Mouse (Mus musculus) forebrain, embryonic 12.5 days (tissue): ENCODE measurements at regions not wholly inside any gene's neighbourhood (a gene's known extent, or its start where the extent isn't known, plus 50 kb on each side); places are given as distances from the start of the nearest gene placed in this dataset.
A peak's percentile ranks its signal among the peaks of the same experiment; 100 is the strongest.

Source experiments
- ATAC-seq: fragments of 200-750 bp; cut with Nextera tagmentation; 2 replicates; pipeline ENCODE4 v1.8.0; 2017; ENCODE audit warnings: moderate TSS enrichment; ENCODE audit not compliant: low FRiP score
- H3K27ac ChIP-seq: fragments of 300-500 bp; sonication (generic); 2 replicates; pipeline ENCODE4 v1.5.1; 2016; ENCODE audit warnings: mild to moderate bottlenecking
- H3K27me3 ChIP-seq: fragments of 300-500 bp; sonication (generic); 2 replicates; pipeline ENCODE4 v1.6.1; 2016; ENCODE audit warnings: mild to moderate bottlenecking
- H3K36me3 ChIP-seq: fragments of 300-500 bp; sonication (generic); replicated peaks from 2 replicates; pipeline ENCODE4 v1.6.1; 2016; ENCODE audit warnings: mild to moderate bottlenecking
- H3K4me1 ChIP-seq: fragments of 300-500 bp; sonication (generic); 2 replicates; pipeline ENCODE4 v1.6.1; 2016
- H3K4me2 ChIP-seq: fragments of 300-500 bp; sonication (generic); 2 replicates; pipeline ENCODE4 v1.6.1; 2016; ENCODE audit warnings: mild to moderate bottlenecking, moderate library complexity
- H3K4me3 ChIP-seq: fragments of 300-500 bp; sonication (generic); replicated peaks from 2 replicates; pipeline ENCODE4 v1.5.1; 2016; ENCODE audit warnings: mild to moderate bottlenecking
- H3K9ac ChIP-seq: fragments of 300-500 bp; sonication (generic); 2 replicates; pipeline ENCODE4 v1.6.1; 2016; ENCODE audit warnings: mild to moderate bottlenecking
- H3K9me3 ChIP-seq: fragments of 300-500 bp; sonication (generic); 2 replicates; pipeline ENCODE4 v1.6.1; 2016
- WGBS: fragments of 180-500 bp; shearing (Covaris S2); methylation state at CpG from one replicate; pipeline ENCODE4 v1.1.7; 2016; 5-methylcytosine and 5-hydroxymethylcytosine counted together

DNA sequence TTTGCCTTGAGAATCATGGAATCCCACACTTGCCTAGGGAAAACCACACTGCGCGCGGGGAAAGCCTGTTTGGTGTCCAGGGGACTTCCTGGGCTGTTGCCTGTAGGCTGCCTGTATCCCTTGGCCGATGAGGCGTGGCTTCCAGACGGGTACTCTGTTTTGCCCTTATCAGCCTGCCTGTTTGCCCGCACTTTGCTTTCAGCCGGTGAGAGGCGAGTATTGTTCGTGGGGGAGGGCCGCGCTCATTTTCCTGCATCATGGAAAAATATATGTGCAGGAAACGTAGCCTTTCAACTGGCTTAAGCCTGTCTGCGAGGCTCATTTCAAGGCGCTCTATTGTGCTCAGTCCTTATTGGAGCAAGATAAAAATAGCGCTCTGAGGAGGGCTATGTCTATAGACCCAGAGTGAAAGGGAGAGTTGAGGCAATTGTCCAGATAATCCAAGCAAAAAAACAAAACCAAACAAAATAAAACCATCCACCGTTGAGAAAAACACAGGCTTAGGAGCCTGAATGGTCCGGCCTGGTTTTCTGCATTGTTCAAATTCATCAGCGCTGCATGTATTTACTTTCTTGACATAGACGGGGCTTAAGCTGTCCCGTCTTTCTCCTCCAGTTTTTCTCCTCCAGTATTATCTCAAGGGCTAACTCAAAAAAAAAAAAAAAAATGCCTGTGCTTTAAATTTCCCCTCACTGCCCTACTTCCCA, 67.9 kb downstream of the Klf5 start:
- H3K9me3 ChIP-seq = no peaks in the 10 kb centered on the region
- peak; percentile 93 for ATAC-seq
- peak overlapping the region; percentile 13 for H3K9ac ChIP-seq
- H3K4me1 ChIP-seq = peaks cover 18% of the 10 kb centered on the region
- peak overlapping the region; percentile 26 for H3K4me3 ChIP-seq
- no peaks in the 10 kb centered on the region for H3K36me3 ChIP-seq
- H3K27ac ChIP-seq = 0 out of 2 replicates have a peak overlapping the region, but pooled peaks have one; percentile 50
- H3K4me2 ChIP-seq = peak overlapping the region; percentile 49
- 15% methylated on average over 21 of the region's 21 CpGs for WGBS
- H3K27me3 ChIP-seq = peaks cover 8% of the 10 kb centered on the region; the same call in 1 of the 2 replicates

DNA sequence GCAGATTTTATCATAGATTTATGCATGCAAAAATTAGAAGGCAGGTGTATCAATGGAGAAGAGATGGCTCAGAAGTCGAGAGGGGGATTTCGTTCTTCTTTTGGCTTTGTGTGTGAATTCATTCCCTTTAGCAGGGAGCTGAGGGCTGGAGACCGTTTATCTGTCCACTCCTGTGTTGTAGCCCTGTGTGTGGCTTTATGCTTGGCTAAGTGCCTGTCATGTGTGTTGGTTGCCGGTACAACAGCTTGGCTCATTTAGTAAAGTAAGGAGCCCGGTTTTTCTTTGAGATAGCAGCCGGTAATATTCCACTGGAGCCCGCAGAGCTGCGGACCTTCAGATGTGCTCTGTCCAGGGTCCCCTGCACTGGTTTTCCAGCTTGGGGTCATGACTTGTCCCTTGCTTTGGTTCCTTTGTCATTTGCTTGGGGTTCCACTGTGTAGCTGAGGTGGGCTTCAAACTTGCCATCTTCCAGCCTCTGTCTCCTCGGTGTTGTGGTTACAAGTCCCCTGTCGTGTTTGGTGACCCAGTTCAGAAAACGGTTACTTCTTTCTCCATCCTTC, 68.6 kb downstream of the Klf5 start:
- no peaks in the 10 kb centered on the region for H3K9me3 ChIP-seq
- H3K36me3 ChIP-seq = no peaks in the 10 kb centered on the region
- peak overlapping the region; percentile 13; the same call in 1 of the 2 replicates for H3K9ac ChIP-seq
- no peak overlapping the region for H3K4me3 ChIP-seq
- WGBS = 44% methylated on average over 11 of the region's 11 CpGs
- H3K4me2 ChIP-seq = peak overlapping the region; percentile 49
- ATAC-seq = 0 out of 2 replicates have a peak, but pooled peaks have one; percentile 36
- peaks cover 18% of the 10 kb centered on the region for H3K4me1 ChIP-seq
- H3K27me3 ChIP-seq = peaks cover 8% of the 10 kb centered on the region; the same call in 1 of the 2 replicates
- peak overlapping the region; percentile 37 for H3K27ac ChIP-seq

DNA sequence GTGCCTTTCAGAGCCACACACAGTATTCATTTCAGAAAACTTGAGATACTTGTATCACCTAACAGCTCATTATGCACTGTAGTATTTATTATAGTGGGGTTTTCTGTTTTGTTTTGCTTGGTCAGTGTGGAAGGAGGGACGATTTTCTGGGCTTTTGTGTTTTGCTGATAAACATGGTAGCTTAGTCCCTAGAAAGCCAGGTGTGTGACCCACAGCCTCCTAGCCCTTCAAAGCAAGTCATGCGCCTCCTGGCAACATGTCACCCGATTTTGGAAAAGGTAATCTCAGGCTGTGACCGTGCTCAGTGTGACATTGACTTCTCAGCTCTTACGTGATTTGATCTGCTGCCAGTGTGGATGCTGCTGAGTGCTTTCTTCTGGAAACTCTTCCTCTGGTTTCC, 70.9 kb downstream of the Klf5 start:
- no peaks in the 10 kb centered on the region for H3K9me3 ChIP-seq
- H3K4me3 ChIP-seq = no peak overlapping the region
- ATAC-seq = no peak
- H3K36me3 ChIP-seq = no peaks in the 10 kb centered on the region
- WGBS = 86% methylated on average over 5 of the region's 5 CpGs
- no peak overlapping the region for H3K4me2 ChIP-seq
- H3K9ac ChIP-seq = no peak overlapping the region
- peaks cover 18% of the 10 kb centered on the region for H3K4me1 ChIP-seq
- no peak overlapping the region for H3K27ac ChIP-seq
- H3K27me3 ChIP-seq = peaks cover 8% of the 10 kb centered on the region; the same call in 1 of the 2 replicates

DNA sequence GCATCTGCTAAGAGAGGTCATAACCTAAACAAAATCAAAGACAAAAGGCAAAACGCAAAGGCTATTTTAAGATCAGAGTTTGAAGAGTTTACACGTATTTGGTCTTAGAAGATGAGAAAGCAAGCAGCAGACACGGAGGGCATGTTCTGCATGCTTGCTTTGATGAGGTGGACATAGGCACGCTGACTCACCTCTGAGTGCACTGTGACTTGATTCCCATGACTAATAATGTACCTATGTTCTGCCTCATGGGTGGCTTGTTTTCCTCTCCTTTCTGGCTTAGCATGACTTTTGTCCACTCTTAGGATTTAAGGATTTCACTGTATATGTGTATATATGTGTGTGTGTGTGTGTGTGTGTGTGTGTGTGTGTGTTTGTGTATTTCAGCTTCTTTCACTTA, 75.2 kb downstream of the Klf5 start:
- Histone ChIP-seq H3K36me3 (no peaks in the 10 kb centered on the region), H3K27ac (no peak overlapping the region), H3K4me3 (no peak overlapping the region), H3K9ac (no peak overlapping the region), H3K4me1 (no peaks in the 10 kb centered on the region), H3K9me3 (no peaks in the 10 kb centered on the region), H3K4me2 (no peak overlapping the region), H3K27me3 (0 out of 2 replicates have a peak, but pooled peaks cover 6% of the 10 kb centered on the region)
- ATAC-seq = no peak
- 86% methylated on average over 4 of the region's 4 CpGs for WGBS

DNA sequence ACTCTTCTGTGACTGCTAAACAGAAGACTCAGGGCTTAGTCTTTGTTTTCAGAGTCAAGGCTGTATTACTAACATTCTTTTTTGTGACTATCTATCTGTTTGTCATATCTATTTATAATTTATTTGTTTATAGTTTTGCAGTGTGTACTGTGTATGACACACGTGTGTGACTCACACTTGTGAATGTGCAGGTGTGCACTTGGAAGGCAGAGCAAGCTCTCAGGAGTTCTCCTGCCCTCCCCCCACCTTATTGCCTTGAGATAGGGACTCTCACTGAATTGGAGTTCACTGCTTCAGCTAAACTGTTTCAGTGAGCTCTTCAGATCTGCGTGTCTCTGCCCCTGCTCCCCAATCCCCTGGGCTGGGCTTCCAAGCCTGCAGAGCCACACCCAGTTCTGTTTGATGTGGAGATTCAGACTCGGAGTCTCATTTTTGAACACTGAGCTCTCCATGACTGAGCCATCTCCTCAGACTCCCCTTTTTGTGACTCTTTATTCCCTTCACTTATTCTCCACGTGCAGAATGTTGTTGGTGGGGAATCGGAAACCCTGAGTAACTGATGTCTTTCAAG, 76.6 kb downstream of the Klf5 start:
- Histone ChIP-seq H3K4me1 (no peaks in the 10 kb centered on the region), H3K4me3 (no peak overlapping the region), H3K4me2 (no peak overlapping the region), H3K36me3 (no peaks in the 10 kb centered on the region), H3K9ac (no peak overlapping the region), H3K9me3 (no peaks in the 10 kb centered on the region), H3K27me3 (0 out of 2 replicates have a peak, but pooled peaks cover 2% of the 10 kb centered on the region), H3K27ac (no peak overlapping the region)
- ATAC-seq = no peak
- WGBS = 68% methylated on average over 5 of the region's 5 CpGs

DNA sequence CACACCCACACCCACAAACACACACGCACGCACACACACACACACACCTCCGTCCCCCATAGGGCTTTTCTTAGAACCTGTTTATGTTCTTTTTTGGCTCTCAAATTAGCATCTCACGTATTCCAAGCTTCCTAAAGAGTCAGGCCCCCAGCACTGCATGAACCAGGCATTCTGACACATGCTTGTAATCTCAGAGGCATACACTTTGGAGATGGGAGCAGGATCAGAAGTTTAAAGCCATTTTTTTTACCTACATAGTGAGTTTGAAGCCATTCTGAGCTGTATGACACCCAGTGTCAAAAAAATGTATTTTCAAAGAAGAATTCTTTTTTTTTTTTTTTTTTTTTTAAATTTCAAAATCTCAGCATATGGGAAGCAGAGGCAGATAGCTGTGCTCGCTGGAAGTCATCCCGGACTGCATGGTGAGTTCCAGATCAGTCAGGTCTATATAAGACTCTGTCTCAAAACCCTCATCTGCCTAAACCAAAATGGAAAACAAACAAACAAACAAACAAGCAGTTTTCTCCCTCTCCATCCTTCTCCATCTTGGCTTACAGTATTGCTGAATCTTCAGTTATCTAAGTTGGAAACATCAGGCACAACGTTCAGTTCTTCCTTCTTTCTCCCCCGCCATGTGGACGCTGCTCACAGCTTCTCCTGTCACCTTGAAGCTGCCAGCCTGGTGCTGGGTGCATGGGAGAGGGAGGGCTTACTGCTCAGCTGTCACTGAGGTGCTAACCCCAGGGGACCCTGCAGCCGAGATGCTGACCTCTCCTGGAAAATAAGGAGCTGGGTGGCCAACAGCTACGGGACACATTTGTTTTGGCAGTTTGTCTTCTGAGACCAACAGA, 78.4 kb downstream of the Klf5 start:
- H3K9me3 ChIP-seq = no peaks in the 10 kb centered on the region
- no peaks in the 10 kb centered on the region for H3K36me3 ChIP-seq
- no peak overlapping the region for H3K4me2 ChIP-seq
- no peak overlapping the region for H3K9ac ChIP-seq
- WGBS = 83% methylated on average over 11 of the region's 11 CpGs
- H3K4me1 ChIP-seq = no peaks in the 10 kb centered on the region
- no peak for ATAC-seq
- no peak overlapping the region for H3K4me3 ChIP-seq
- 0 out of 2 replicates have a peak, but pooled peaks cover 2% of the 10 kb centered on the region for H3K27me3 ChIP-seq
- no peak overlapping the region for H3K27ac ChIP-seq

DNA sequence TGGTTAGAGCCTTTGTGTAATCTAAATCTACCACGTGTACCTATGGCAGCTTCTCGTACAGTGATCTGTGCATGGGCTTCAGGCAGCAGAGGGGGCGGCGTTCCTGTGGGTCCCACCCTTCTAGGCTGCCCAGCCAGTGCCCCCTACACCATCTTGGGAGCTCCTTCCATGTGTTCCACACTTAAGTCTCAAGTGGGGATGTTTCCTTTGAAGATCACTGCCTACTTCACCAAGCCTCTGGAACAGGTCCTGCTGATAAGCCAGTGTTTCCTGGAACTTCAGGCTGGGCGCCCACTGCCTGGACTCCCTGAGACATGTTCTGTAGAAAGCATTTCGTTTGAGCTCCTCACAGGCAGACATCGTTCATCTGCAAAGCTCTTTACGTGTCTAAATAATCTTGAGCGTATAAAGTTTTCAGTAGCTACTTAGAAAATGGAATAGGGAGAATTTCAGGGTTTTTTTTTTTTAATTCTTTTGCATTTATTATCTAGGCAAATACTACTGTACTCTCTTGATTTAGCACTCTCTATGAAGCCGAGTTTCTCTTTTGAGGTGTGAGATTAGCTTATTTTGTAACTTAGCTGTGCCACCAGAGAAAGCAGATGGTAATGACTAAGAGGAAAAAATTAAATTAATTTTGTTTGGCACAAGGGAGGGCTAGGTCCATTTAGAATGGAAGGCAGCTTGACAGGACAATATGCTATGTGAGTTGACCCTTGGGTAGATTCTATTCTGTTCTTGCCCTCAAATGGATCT, 82.9 kb downstream of the Klf5 start:
- H3K27ac ChIP-seq = no peak overlapping the region
- H3K4me2 ChIP-seq = no peak overlapping the region
- ATAC-seq = no peak
- H3K36me3 ChIP-seq = no peaks in the 10 kb centered on the region
- H3K4me1 ChIP-seq = no peaks in the 10 kb centered on the region
- H3K27me3 ChIP-seq = no peaks in the 10 kb centered on the region
- no peaks in the 10 kb centered on the region for H3K9me3 ChIP-seq
- H3K9ac ChIP-seq = no peak overlapping the region
- whole genome bisulfite sequencing = 92% methylated on average over 10 of the region's 10 CpGs
- H3K4me3 ChIP-seq = no peak overlapping the region

DNA sequence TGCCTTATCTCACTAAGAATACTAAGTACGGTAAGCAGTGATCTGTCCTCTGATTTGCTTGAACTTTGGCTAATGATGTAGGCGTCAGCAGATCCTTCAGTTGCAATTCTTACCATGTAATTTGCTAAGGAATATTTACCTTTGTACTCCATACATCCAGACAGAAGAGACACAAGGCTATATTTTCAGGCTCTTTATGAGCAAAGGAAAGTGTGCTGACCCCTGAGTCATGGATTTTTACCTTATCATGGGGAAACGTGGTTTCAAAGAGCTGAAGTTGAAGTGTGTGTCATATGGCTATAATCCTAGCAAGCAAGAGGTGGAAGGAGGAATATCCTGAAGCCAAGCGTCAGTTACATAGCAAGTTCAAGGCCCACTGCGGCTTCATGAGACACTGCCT, 83.6 kb downstream of the Klf5 start:
- Histone ChIP-seq H3K9ac (no peak overlapping the region), H3K4me1 (no peaks in the 10 kb centered on the region)
- ATAC-seq = no peak

DNA sequence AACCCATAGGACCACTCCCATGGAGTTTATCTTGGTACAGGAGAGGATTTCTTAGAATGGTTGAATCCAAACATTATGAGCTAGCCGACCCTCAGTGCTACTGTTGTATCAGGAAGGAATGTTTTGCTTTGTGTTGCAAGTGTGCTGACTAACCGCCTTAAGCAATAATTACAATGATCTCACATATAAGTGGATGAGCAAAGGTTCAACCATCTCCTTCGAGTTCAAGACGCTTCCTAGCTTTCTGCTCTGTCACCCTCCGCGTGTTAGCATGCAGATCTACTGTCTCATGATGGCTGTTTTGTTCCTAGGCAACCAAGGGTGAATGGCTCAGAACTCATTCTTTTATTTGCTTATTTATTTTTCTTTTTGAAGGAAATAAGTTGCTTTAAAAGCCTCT, 84.7 kb downstream of the Klf5 start:
- Histone ChIP-seq H3K4me3 (no peak overlapping the region), H3K9me3 (no peaks in the 10 kb centered on the region), H3K4me1 (no peaks in the 10 kb centered on the region), H3K27ac (no peak overlapping the region), H3K36me3 (no peaks in the 10 kb centered on the region), H3K4me2 (no peak overlapping the region), H3K9ac (no peak overlapping the region), H3K27me3 (no peaks in the 10 kb centered on the region)
- no peak for ATAC-seq
- 93% methylated on average over 6 of the region's 6 CpGs for WGBS

More for the DNA sequence above, 83.6 kb downstream of the Klf5 start:
- no peaks in the 10 kb centered on the region for H3K27me3 ChIP-seq
- no peaks in the 10 kb centered on the region for H3K36me3 ChIP-seq
- no peak overlapping the region for H3K27ac ChIP-seq
- no peak overlapping the region for H3K4me3 ChIP-seq
- 92% methylated on average over 5 of the region's 5 CpGs for WGBS
- no peak overlapping the region for H3K4me2 ChIP-seq
- no peaks in the 10 kb centered on the region for H3K9me3 ChIP-seq

DNA sequence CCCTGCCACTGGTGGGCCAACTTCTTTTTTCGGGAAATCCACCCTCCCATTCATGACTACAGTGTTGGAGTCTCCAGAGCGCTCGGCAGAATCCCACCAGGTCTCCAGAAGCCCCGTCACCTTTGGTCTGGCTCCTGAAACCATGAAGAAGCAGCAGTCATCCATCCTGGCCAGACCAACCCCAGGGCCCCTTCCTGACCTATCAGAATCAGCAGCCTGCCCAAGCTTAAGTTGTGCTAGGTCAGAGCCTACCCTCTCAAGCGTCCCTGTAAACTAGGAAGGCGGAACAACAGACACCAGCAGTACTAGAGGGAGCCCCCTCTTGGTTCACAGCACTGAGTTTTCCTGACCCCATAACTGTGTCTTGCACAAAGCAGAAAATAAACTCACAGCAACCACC, 89.1 kb downstream of the Klf5 start:
- Histone ChIP-seq H3K27me3 (no peaks in the 10 kb centered on the region), H3K9me3 (no peaks in the 10 kb centered on the region), H3K4me1 (no peaks in the 10 kb centered on the region), H3K36me3 (no peaks in the 10 kb centered on the region), H3K4me3 (no peak overlapping the region), H3K4me2 (no peak overlapping the region), H3K9ac (no peak overlapping the region), H3K27ac (no peak overlapping the region)
- WGBS = 91% methylated on average over 6 of the region's 6 CpGs
- ATAC-seq = no peak

DNA sequence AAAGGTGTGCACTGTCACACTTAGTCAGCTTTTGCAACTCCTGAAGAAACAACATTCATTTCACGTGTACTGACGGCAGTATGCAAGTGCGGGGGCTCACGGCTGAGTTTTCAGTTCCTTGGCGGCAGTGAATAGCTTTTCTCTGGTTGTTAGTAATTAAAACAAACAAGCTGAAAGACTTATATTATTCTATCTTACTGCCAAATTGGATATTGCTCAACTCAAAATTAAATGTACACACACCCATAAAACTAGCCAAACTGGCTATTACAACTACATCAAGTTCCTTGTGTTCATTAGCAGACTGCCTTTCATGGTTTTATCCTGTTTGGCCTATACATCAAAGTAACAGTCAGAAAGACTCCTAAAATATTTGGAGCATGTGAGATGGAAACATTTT, 90.8 kb downstream of the Klf5 start:
- ATAC-seq = no peak
- Histone ChIP-seq H3K4me3 (no peak overlapping the region), H3K27me3 (no peaks in the 10 kb centered on the region), H3K36me3 (no peaks in the 10 kb centered on the region), H3K4me1 (no peaks in the 10 kb centered on the region), H3K9ac (no peak overlapping the region), H3K9me3 (no peaks in the 10 kb centered on the region), H3K4me2 (no peak overlapping the region), H3K27ac (no peak overlapping the region)
- 85% methylated on average over 5 of the region's 5 CpGs for WGBS

DNA sequence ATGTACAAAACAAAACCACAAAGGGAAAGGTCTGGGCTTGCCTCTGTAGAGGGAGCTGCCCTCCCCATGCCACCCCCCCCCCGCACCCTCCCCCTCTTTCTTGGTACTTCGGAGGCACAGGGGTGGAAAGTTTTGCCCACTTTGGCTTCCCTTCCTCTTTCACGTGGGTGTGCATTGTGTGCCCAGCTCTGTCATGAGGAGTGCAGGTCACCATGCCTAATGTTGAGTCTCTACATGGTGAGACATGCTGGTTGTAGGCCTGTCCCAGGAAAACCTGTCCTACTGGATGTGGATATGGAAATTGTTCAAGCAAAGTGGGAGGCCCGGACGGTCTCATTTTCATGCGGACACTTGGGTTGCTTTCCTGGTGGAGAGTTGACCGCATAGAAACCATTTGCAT, 93.2 kb downstream of the Klf5 start:
- Histone ChIP-seq H3K4me3 (no peak overlapping the region), H3K9me3 (no peaks in the 10 kb centered on the region), H3K36me3 (no peaks in the 10 kb centered on the region), H3K27ac (no peak overlapping the region), H3K4me1 (no peaks in the 10 kb centered on the region), H3K4me2 (no peak overlapping the region), H3K27me3 (no peaks in the 10 kb centered on the region), H3K9ac (no peak overlapping the region)
- ATAC-seq = no peak
- 86% methylated on average over 7 of the region's 7 CpGs for WGBS
